9 mouse cellular contexts compared by ENCODE assay signal in genomic region chr7:16120262-16120600, GRCm38 (mm10). TPM values are rescaled to one million over a fixed set of nuclear protein-coding genes. Genes with fewer than 3 reads are reported as not detected.
DNase-seq lines count a peak whose midpoint lies in the region; ATAC-seq and TF ChIP-seq lines count a peak whose summit lies in the region.
"Had no signal": no experiment of that assay in that cellular context is flagged by ENCODE, and none has a peak within 500 bp of the region (broad histone marks: within the 10 kb centered on the region; RNA-seq: fewer than 3 reads in every experiment).

No protein-coding gene starts in this region.

- H3K27me3 ChIP-seq in testis, adult 2 months (ENCODE audit: control insufficient read depth, insufficient read depth, low read length), result no peaks in the 10 kb centered on the region
- no peaks in the 10 kb centered on the region for H3K27me3 ChIP-seq in liver, embryonic 11.5 days (replicated peaks; ENCODE audit: control insufficient read depth, insufficient read depth, low read length)
- H3K27me3 ChIP-seq in stomach, embryonic 16.5 days (ENCODE audit: control insufficient read depth, insufficient read depth, low read length), result no peaks in the 10 kb centered on the region

- peak overlapping the region; percentile 91 for H3K27ac ChIP-seq in gastrocnemius, adult 2 months
- H3K27ac ChIP-seq in testis, adult 2 months (ENCODE audit: control insufficient read depth, insufficient read depth, low read depth, low read length), result no peak overlapping the region
- no peak overlapping the region for H3K27ac ChIP-seq in liver, embryonic 11.5 days (ENCODE audit: low read depth, low read length)
- no peak overlapping the region for H3K27ac ChIP-seq in stomach, embryonic 16.5 days (ENCODE audit: low read length)

- WGBS in liver, embryonic 11.5 days, result 38% methylated on average over 9 of the region's 9 CpGs
- WGBS in stomach, embryonic 16.5 days, result 41% methylated on average over 9 of the region's 9 CpGs

- TF ChIP-seq CTCF in gastrocnemius, adult 2 months (IDR thresholded peaks at IDR 0.05), result no peak
- no peak; the same call in 1 of the 2 replicates for TF ChIP-seq CTCF in testis, adult 2 months (IDR thresholded peaks at IDR 0.05; ENCODE audit: control insufficient read depth, insufficient read depth, insufficient replicate concordance, low read depth, low read length)

- no peaks in the 10 kb centered on the region; the same call in 1 of the 2 replicates for H3K36me3 ChIP-seq in testis, adult 2 months (ENCODE audit: control insufficient read depth, insufficient read depth, low read length)
- peaks cover 16% of the 10 kb centered on the region for H3K36me3 ChIP-seq in liver, embryonic 11.5 days (ENCODE audit: control insufficient read depth, insufficient read depth, low read length)
- peaks cover 7% of the 10 kb centered on the region; the same call in 1 of the 2 replicates for H3K36me3 ChIP-seq in stomach, embryonic 16.5 days (ENCODE audit: control insufficient read depth, insufficient read depth, low read length)

- DNase-seq in gastrocnemius, adult 2 months, result no peak
- DNase-seq in gastrocnemius, postnatal 25 days, result no peak
- no peak for DNase-seq in testis, postnatal 10 days (ENCODE audit: low spot score)
- DNase-seq in liver, embryonic 11.5 days (ENCODE audit: low spot score), result no peak
- no peak for DNase-seq in gastrocnemius, adult 18-20 months (ENCODE audit: low spot score)
- DNase-seq in urinary bladder, postnatal 10 days (ENCODE audit: low spot score), result no peak

- H3K4me2 ChIP-seq in liver, embryonic 11.5 days, result peak overlapping the region; percentile 78
- H3K4me2 ChIP-seq in stomach, embryonic 16.5 days (ENCODE audit: low read depth, low read length), result peak overlapping the region; percentile 66

- peak overlapping the region; percentile 84 for H3K9ac ChIP-seq in liver, embryonic 11.5 days (ENCODE audit: low read depth, low read length)
- H3K9ac ChIP-seq in stomach, embryonic 16.5 days (ENCODE audit: low read length), result peak overlapping the region; percentile 87

- H3K4me1 ChIP-seq in testis, adult 2 months (ENCODE audit: control insufficient read depth, insufficient read depth, low read length), result peaks cover 3% of the 10 kb centered on the region
- H3K4me1 ChIP-seq in liver, embryonic 11.5 days (replicated peaks; ENCODE audit: control insufficient read depth, insufficient read depth, low read length), result no peaks in the 10 kb centered on the region; the same call in 1 of the 2 replicates
- no peaks in the 10 kb centered on the region; the same call in 1 of the 2 replicates for H3K4me1 ChIP-seq in stomach, embryonic 16.5 days (ENCODE audit: control insufficient read depth, insufficient read depth, low read length)

- H3K4me3 ChIP-seq in gastrocnemius, adult 2 months, result peak overlapping the region; percentile 80
- peak overlapping the region; percentile 94 for H3K4me3 ChIP-seq in testis, adult 2 months (ENCODE audit: control insufficient read depth, low read depth, low read length)
- H3K4me3 ChIP-seq in liver, embryonic 11.5 days (ENCODE audit: low read depth, low read length), result peak overlapping the region; percentile 77
- H3K4me3 ChIP-seq in stomach, embryonic 16.5 days (replicated peaks; ENCODE audit: low read length), result peak overlapping the region; percentile 77

- intact Hi-C loops in gastrocnemius, adult 2 months (cut with DNase I), result no loop called here

- TF ChIP-seq POLR2A in testis, adult 2 months (IDR thresholded peaks at IDR 0.05; ENCODE audit: control insufficient read depth, low read depth, low read length), result no peak

- no peaks in the 10 kb centered on the region for H3K9me3 ChIP-seq in liver, embryonic 11.5 days (ENCODE audit: control insufficient read depth, low read length)
- no peaks in the 10 kb centered on the region for H3K9me3 ChIP-seq in stomach, embryonic 16.5 days (replicated peaks; ENCODE audit: control insufficient read depth, low read length)

- ATAC-seq in liver, embryonic 11.5 days (replicated peaks; ENCODE audit: low FRiP score), result no peak
- ATAC-seq in stomach, embryonic 16.5 days (ENCODE audit: insufficient read depth, low FRiP score), result no peak; the same call in 1 of the 2 replicates

RNA-seq across cellular contexts. Expression of gene Kptn, which starts 0.5 kb away (rescaled TPM):
- 10 to 100 TPM; 10.3 to 16.0 TPM for total RNA-seq in gastrocnemius, adult 2 months (2021)
- 10 to 100 TPM; 10.7 to 11.1 TPM for total RNA-seq in gastrocnemius, postnatal 25 days (2021)
- 13.6 and 14.4 TPM in 2 replicates for polyA plus RNA-seq in testis, adult 2 months (2012; rRNA removed)
- 20.2 and 20.7 TPM in 2 replicates for polyA plus RNA-seq in liver, embryonic 11.5 days (2014; fragmentation: Nextera tagmentation; extraction: Ambion mirVana)
- 26.7 and 27.2 TPM in 2 replicates for polyA plus RNA-seq in stomach, embryonic 16.5 days (2015; fragmentation: Nextera tagmentation; extraction: Ambion mirVana)
- total RNA-seq in gastrocnemius, adult 18-20 months (2021), result 10 to 100 TPM; 10.2 to 12.6 TPM

RNA-seq across cellular contexts. Expression of gene Slc8a2, which starts 9.4 kb away (rescaled TPM):
- total RNA-seq in gastrocnemius, adult 2 months (2021), result under 1 TPM; 0.08 to 0.28 TPM
- total RNA-seq in gastrocnemius, postnatal 25 days (2021), result under 1 TPM; 0.15 to 0.16 TPM
- 34.7 and 35.7 TPM in 2 replicates for polyA plus RNA-seq in testis, adult 2 months (2012; rRNA removed)
- polyA plus RNA-seq in liver, embryonic 11.5 days (2014; fragmentation: Nextera tagmentation; extraction: Ambion mirVana), result 0.07 and 0.18 TPM in 2 replicates
- polyA plus RNA-seq in stomach, embryonic 16.5 days (2015; fragmentation: Nextera tagmentation; extraction: Ambion mirVana), result 0.25 TPM in 2 replicates
- under 1 TPM; 0.11 to 0.21 TPM for total RNA-seq in gastrocnemius, adult 18-20 months (2021)

RNA-seq across cellular contexts. Expression of gene Napa, which starts 22.0 kb away (rescaled TPM):
- total RNA-seq in gastrocnemius, adult 2 months (2021), result 100 to 1,000 TPM in 1 of 2 experiments, 10 to 100 TPM in 1; 99.2 to 113 TPM
- 100 to 1,000 TPM in 1 of 2 experiments, 10 to 100 TPM in 1; 71.2 to 105 TPM for total RNA-seq in gastrocnemius, postnatal 25 days (2021)
- 134 and 145 TPM in 2 replicates for polyA plus RNA-seq in testis, adult 2 months (2012; rRNA removed)
- 167 and 174 TPM in 2 replicates for polyA plus RNA-seq in liver, embryonic 11.5 days (2014; fragmentation: Nextera tagmentation; extraction: Ambion mirVana)
- polyA plus RNA-seq in stomach, embryonic 16.5 days (2015; fragmentation: Nextera tagmentation; extraction: Ambion mirVana), result 206 and 230 TPM in 2 replicates
- total RNA-seq in gastrocnemius, adult 18-20 months (2021), result 100 to 1,000 TPM; 101 to 131 TPM

RNA-seq across cellular contexts. Expression of gene Meis3, which starts 54.7 kb away (rescaled TPM):
- 1 to 10 TPM; 1.5 to 2.0 TPM for total RNA-seq in gastrocnemius, adult 2 months (2021)
- total RNA-seq in gastrocnemius, postnatal 25 days (2021), result 1 to 10 TPM in 1 of 2 experiments, under 1 TPM in 1; 0.97 to 1.9 TPM
- polyA plus RNA-seq in testis, adult 2 months (2012; rRNA removed), result 2.5 and 2.6 TPM in 2 replicates
- polyA plus RNA-seq in liver, embryonic 11.5 days (2014; fragmentation: Nextera tagmentation; extraction: Ambion mirVana), result 14.2 and 17.7 TPM in 2 replicates
- 22.0 and 22.1 TPM in 2 replicates for polyA plus RNA-seq in stomach, embryonic 16.5 days (2015; fragmentation: Nextera tagmentation; extraction: Ambion mirVana)
- total RNA-seq in gastrocnemius, adult 18-20 months (2021), result 1 to 10 TPM in 1 of 2 experiments, under 1 TPM in 1; 0.62 to 1.4 TPM
- total RNA-seq: common myeloid progenitor, adult 5-6 weeks had no signal

RNA-seq across cellular contexts. Expression of gene Zfp541, which starts 58.6 kb away (rescaled TPM):
- not detected for total RNA-seq in gastrocnemius, adult 2 months (2021)
- total RNA-seq in gastrocnemius, postnatal 25 days (2021), result not detected
- polyA plus RNA-seq in testis, adult 2 months (2012; rRNA removed), result 98.8 and 100 TPM in 2 replicates
- not detected in 2 replicates for polyA plus RNA-seq in liver, embryonic 11.5 days (2014; fragmentation: Nextera tagmentation; extraction: Ambion mirVana)
- polyA plus RNA-seq in stomach, embryonic 16.5 days (2015; fragmentation: Nextera tagmentation; extraction: Ambion mirVana), result 0.05 and 0.10 TPM in 2 replicates
- total RNA-seq in gastrocnemius, adult 18-20 months (2021), result not detected
- total RNA-seq: common myeloid progenitor, adult 5-6 weeks had no signal
